Mouse (Mus musculus): ENCODE data around the gene Fgfr2.

GRCm38 (mm10) chr7:132593762-132594161 lies 529.4 kb downstream of the Fgfr2 start:
- TF ChIP-seq POLR2A (IDR thresholded peaks at IDR 0.05; ENCODE audit: insufficient read length, low read depth) (no peak), MAX (IDR thresholded peaks at IDR 0.05; ENCODE audit: low read depth) (no peak), SRF (IDR thresholded peaks at IDR 0.05; ENCODE audit: control insufficient read depth, insufficient read length, low read depth) (no peak), TCF12 (IDR thresholded peaks at IDR 0.05; ENCODE audit: insufficient read depth, poor library complexity, severe bottlenecking) (no peak), MYOG (IDR thresholded peaks at IDR 0.05; ENCODE audit: control insufficient read depth in 1 of 3, insufficient read depth in 1 of 3, insufficient read length in 2 of 3, low read depth in 2 of 3) (no peak), POLR2AphosphoS2 (IDR thresholded peaks at IDR 0.05; ENCODE audit: insufficient read length, low read depth) (no peak), E2F4 (IDR thresholded peaks at IDR 0.05; ENCODE audit: insufficient read depth) (no peak), USF1 (IDR thresholded peaks at IDR 0.05; ENCODE audit: low read depth) (no peak), REST (IDR thresholded peaks at IDR 0.05; ENCODE audit: insufficient read depth, insufficient read length) (no peak), MYOD1 (IDR thresholded peaks at IDR 0.05; ENCODE audit: control insufficient read depth in 1 of 3, insufficient read length in 2 of 3, low read depth in 2 of 3) (no peak), CEBPB (IDR thresholded peaks at IDR 0.05; ENCODE audit: insufficient read depth, poor library complexity, severe bottlenecking) (no peak)
